ENCODE assay signal across 8 mouse cellular contexts in the genomic region with DNA sequence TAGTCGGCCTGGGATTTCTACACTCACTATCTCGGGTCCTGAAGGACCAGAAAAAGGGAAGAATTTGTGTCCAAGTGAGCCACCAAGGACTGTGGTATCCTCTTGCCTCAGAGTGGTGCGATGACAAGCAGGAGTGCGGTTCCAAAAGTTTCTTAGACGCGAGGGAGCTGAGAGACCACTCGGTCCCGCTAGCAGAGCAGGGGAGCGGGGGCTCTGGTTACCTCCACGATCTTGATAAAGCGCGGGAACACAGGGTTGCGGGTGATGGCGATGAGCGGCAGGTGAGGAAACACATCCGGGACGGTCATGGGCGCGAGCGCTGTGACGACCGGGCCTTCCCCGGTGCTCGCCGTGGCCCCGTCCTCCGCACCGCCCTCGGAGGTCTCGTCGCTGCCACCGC. TPM values are rescaled to one million over a fixed set of nuclear protein-coding genes. Genes with fewer than 3 reads are reported as not detected.
DNase-seq lines count a peak whose midpoint lies in the region; ATAC-seq and TF ChIP-seq lines count a peak whose summit lies in the region.

No protein-coding gene starts in this region.

- H3K9ac ChIP-seq in hindbrain, embryonic 15.5 days, result peak overlapping the region; percentile 78
- H3K9ac ChIP-seq in midbrain, embryonic 16.5 days (ENCODE audit: low read depth, low read length), result peak overlapping the region; percentile 87

- no peak for TF ChIP-seq POLR2A in bone marrow macrophage, adult 2 months (IDR thresholded peaks at IDR 0.05; ENCODE audit: borderline replicate concordance, low read depth, low read length)

- H3K4me3 ChIP-seq in layer of hippocampus, adult 2 months, result peak overlapping the region; percentile 63
- H3K4me3 ChIP-seq in bone marrow macrophage, adult 2 months (ENCODE audit: insufficient read depth, low read length), result peak overlapping the region; percentile 97
- peak overlapping the region; percentile 89 for H3K4me3 ChIP-seq in hindbrain, embryonic 15.5 days
- peak overlapping the region; percentile 82 for H3K4me3 ChIP-seq in midbrain, embryonic 16.5 days (ENCODE audit: low read depth, low read length)

- 1% methylated on average over 32 of the region's 32 CpGs for WGBS in hindbrain, embryonic 15.5 days
- 1% methylated on average over 32 of the region's 32 CpGs for WGBS in midbrain, embryonic 16.5 days

- H3K27ac ChIP-seq in layer of hippocampus, adult 2 months, result peak overlapping the region; percentile 84
- peak overlapping the region; percentile 35; the same call in 1 of the 2 replicates for H3K27ac ChIP-seq in bone marrow macrophage, adult 2 months (ENCODE audit: insufficient read depth, low read depth, low read length)
- H3K27ac ChIP-seq in hindbrain, embryonic 15.5 days (replicated peaks), result peak overlapping the region; percentile 84
- H3K27ac ChIP-seq in midbrain, embryonic 16.5 days (ENCODE audit: low read length), result peak overlapping the region; percentile 81

- H3K9me3 ChIP-seq in hindbrain, embryonic 15.5 days, result no peaks in the 10 kb centered on the region
- no peaks in the 10 kb centered on the region for H3K9me3 ChIP-seq in midbrain, embryonic 16.5 days (replicated peaks; ENCODE audit: control insufficient read depth, low read length, poor library complexity, severe bottlenecking)

- no peak for ATAC-seq in hindbrain, embryonic 15.5 days (ENCODE audit: low FRiP score, low read depth)
- no peak; the same call in 1 of the 2 replicates for ATAC-seq in midbrain, embryonic 16.5 days
- no peak for ATAC-seq in monocyte, adult 5-6 weeks (replicated peaks; ENCODE audit: insufficient number of reproducible peaks, low FRiP score, low TSS enrichment, poor library complexity, severe bottlenecking)

- H3K4me1 ChIP-seq in bone marrow macrophage, adult 2 months (ENCODE audit: control insufficient read depth, insufficient read depth, low read length), result peaks cover 14% of the 10 kb centered on the region
- H3K4me1 ChIP-seq in hindbrain, embryonic 15.5 days (replicated peaks), result peaks cover 33% of the 10 kb centered on the region
- peaks cover 19% of the 10 kb centered on the region for H3K4me1 ChIP-seq in midbrain, embryonic 16.5 days (ENCODE audit: control insufficient read depth, insufficient read depth, low read length)

- H3K36me3 ChIP-seq in hindbrain, embryonic 15.5 days, result peaks cover 22% of the 10 kb centered on the region
- peaks cover 10% of the 10 kb centered on the region for H3K36me3 ChIP-seq in midbrain, embryonic 16.5 days (ENCODE audit: control insufficient read depth, insufficient read depth, low read length)

- no peak for DNase-seq in layer of hippocampus, adult 2 months (ENCODE audit: low spot score in 2 of 2)
- no peak for DNase-seq in layer of hippocampus, adult 11-12 months (ENCODE audit: low spot score)
- no peak for DNase-seq in layer of hippocampus, adult 9-10 months (ENCODE audit: low spot score)
- DNase-seq in left cerebral cortex, adult 8-10 months (ENCODE audit: low spot score in 2 of 2), result no peak

- no peak for TF ChIP-seq CTCF in layer of hippocampus, adult 2 months (conservative IDR thresholded peaks at IDR 0.05)
- TF ChIP-seq CTCF in bone marrow macrophage, adult 2 months (IDR thresholded peaks at IDR 0.05; ENCODE audit: low read depth, low read length), result no peak

- H3K4me2 ChIP-seq in hindbrain, embryonic 15.5 days, result peak overlapping the region; percentile 87
- peak overlapping the region; percentile 87 for H3K4me2 ChIP-seq in midbrain, embryonic 16.5 days (ENCODE audit: low read length)

- no peaks in the 10 kb centered on the region for H3K27me3 ChIP-seq in hindbrain, embryonic 15.5 days
- H3K27me3 ChIP-seq in midbrain, embryonic 16.5 days (ENCODE audit: control insufficient read depth, insufficient read depth, low read depth, low read length), result no peaks in the 10 kb centered on the region

RNA-seq across cellular contexts. Expression of gene Lonp1, which starts 0.4 kb away (rescaled TPM):
- 10 to 100 TPM; 56.5 to 60.2 TPM for total RNA-seq in layer of hippocampus, adult 2 months (2021)
- 29.6 and 29.9 TPM in 2 replicates for polyA plus RNA-seq in bone marrow macrophage, adult 2 months (2012; ENCODE audit: insufficient read depth, insufficient read length, missing spikeins)
- 44.2 and 49.2 TPM in 2 replicates for polyA plus RNA-seq in hindbrain, embryonic 15.5 days (2015; fragmentation: Nextera tagmentation; extraction: Ambion mirVana)
- 42.8 and 43.0 TPM in 2 replicates for polyA plus RNA-seq in midbrain, embryonic 16.5 days (2015; fragmentation: Nextera tagmentation; extraction: Ambion mirVana)
- total RNA-seq in monocyte, adult 5-6 weeks (2017), result 33.2 to 46.1 TPM (median 34.8 TPM) in 3 replicates
- total RNA-seq in left cerebral cortex, adult 8-10 months (2022), result 10 to 100 TPM; 52.3 to 61.3 (median 59.0) TPM

RNA-seq across cellular contexts. Expression of gene Catsperd, which starts 1.7 kb away (rescaled TPM):
- total RNA-seq in layer of hippocampus, adult 2 months (2021), result 1 to 10 TPM; 1.1 to 1.8 TPM
- not detected in 2 replicates for polyA plus RNA-seq in bone marrow macrophage, adult 2 months (2012; ENCODE audit: insufficient read depth, insufficient read length, missing spikeins)
- polyA plus RNA-seq in hindbrain, embryonic 15.5 days (2015; fragmentation: Nextera tagmentation; extraction: Ambion mirVana), result 1.2 and 1.7 TPM in 2 replicates
- polyA plus RNA-seq in midbrain, embryonic 16.5 days (2015; fragmentation: Nextera tagmentation; extraction: Ambion mirVana), result 1.8 and 2.1 TPM in 2 replicates
- total RNA-seq in monocyte, adult 5-6 weeks (2017), result 0.38 to 1.7 TPM in 2 of 3 replicates, not detected in the other
- total RNA-seq in left cerebral cortex, adult 8-10 months (2022), result 1 to 10 TPM in 2 of 4 experiments, under 1 TPM in 2; 0.79 to 1.7 (median 1.0) TPM

RNA-seq across cellular contexts. Expression of gene Rpl36, which starts 13.0 kb away (rescaled TPM):
- total RNA-seq in layer of hippocampus, adult 2 months (2021), result 100 to 1,000 TPM; 383 to 406 TPM
- polyA plus RNA-seq in bone marrow macrophage, adult 2 months (2012; ENCODE audit: insufficient read depth, insufficient read length, missing spikeins), result 507 and 564 TPM in 2 replicates
- polyA plus RNA-seq in hindbrain, embryonic 15.5 days (2015; fragmentation: Nextera tagmentation; extraction: Ambion mirVana), result 939 and 1,057 TPM in 2 replicates
- 789 and 838 TPM in 2 replicates for polyA plus RNA-seq in midbrain, embryonic 16.5 days (2015; fragmentation: Nextera tagmentation; extraction: Ambion mirVana)
- total RNA-seq in monocyte, adult 5-6 weeks (2017), result 1,204 to 1,236 TPM (median 1,232 TPM) in 3 replicates
- 100 to 1,000 TPM; 351 to 461 (median 392) TPM for total RNA-seq in left cerebral cortex, adult 8-10 months (2022)

RNA-seq across cellular contexts. Expression of gene 2410015M20Rik, which starts 16.7 kb away (rescaled TPM):
- total RNA-seq in layer of hippocampus, adult 2 months (2021), result 100 to 1,000 TPM; 134 to 142 TPM
- 80.8 and 87.4 TPM in 2 replicates for polyA plus RNA-seq in bone marrow macrophage, adult 2 months (2012; ENCODE audit: insufficient read depth, insufficient read length, missing spikeins)
- polyA plus RNA-seq in hindbrain, embryonic 15.5 days (2015; fragmentation: Nextera tagmentation; extraction: Ambion mirVana), result 180 and 193 TPM in 2 replicates
- polyA plus RNA-seq in midbrain, embryonic 16.5 days (2015; fragmentation: Nextera tagmentation; extraction: Ambion mirVana), result 171 and 182 TPM in 2 replicates
- 37.8 to 85.8 TPM (median 43.7 TPM) in 3 replicates for total RNA-seq in monocyte, adult 5-6 weeks (2017)
- 100 to 1,000 TPM; 147 to 180 (median 158) TPM for total RNA-seq in left cerebral cortex, adult 8-10 months (2022)

RNA-seq across cellular contexts. Expression of gene Safb, which starts 41.6 kb away (rescaled TPM):
- total RNA-seq in layer of hippocampus, adult 2 months (2021), result 100 to 1,000 TPM; 162 to 193 TPM
- 73.7 and 75.6 TPM in 2 replicates for polyA plus RNA-seq in bone marrow macrophage, adult 2 months (2012; ENCODE audit: insufficient read depth, insufficient read length, missing spikeins)
- 105 and 116 TPM in 2 replicates for polyA plus RNA-seq in hindbrain, embryonic 15.5 days (2015; fragmentation: Nextera tagmentation; extraction: Ambion mirVana)
- 121 and 122 TPM in 2 replicates for polyA plus RNA-seq in midbrain, embryonic 16.5 days (2015; fragmentation: Nextera tagmentation; extraction: Ambion mirVana)
- 126 to 218 TPM (median 173 TPM) in 3 replicates for total RNA-seq in monocyte, adult 5-6 weeks (2017)
- 100 to 1,000 TPM; 131 to 154 (median 146) TPM for total RNA-seq in left cerebral cortex, adult 8-10 months (2022)
